Mouse (Mus musculus): Measurements from ENCODE around the gene Acp5. TPM values are rescaled to one million over a fixed set of nuclear protein-coding genes. Genes with fewer than 3 reads are reported as not detected.

The Acp5 gene
- polyA plus RNA-seq, 1 experiment from 2014 or later, result 10.8 TPM

DNA sequence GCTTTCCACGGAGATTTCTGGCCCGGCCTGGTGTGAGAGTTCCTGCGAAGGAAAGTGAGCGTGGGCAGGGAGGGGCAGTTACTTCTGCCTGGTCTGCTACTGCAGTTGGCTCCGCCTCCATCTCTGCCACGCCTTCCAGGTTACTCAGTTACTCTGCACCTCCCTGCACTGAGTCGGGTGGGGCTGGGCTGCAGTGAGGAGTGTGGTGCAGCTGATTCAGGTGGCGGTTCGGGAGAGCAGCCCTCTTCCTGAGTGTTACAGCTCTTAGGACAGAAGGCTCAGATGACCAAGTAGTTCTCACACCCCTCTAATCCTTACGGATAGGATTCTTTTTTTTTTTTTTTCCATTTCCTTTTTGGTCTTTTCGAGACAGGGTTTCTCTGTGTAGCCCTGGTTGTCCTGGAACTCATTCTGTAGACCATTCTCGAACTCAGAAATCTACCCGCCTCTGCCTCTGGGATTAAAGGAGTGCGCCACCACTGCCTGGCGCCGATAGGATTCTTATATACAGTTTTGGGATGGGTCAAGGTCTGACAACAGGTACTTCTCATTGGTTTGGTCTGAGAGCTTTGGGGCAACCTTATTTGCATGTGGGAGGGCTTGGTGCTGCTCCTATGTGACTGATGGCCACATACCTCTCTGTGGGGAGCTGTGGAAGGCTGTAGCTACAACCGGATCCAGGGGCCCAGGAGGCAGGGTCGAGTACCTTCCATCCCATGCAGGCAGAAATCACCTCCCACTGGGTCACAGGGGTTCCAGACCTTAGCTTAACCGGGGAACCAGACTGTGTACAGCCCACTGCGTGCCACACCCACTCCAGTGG, 14.1 kb upstream of the Acp5 start:
- Histone ChIP-seq H3K4me2 (replicated peaks; ENCODE audit: low read depth, low read length) (no peak overlapping the region), H3K27me3 (ENCODE audit: control insufficient read depth, insufficient read depth, low read length) (no peaks in the 10 kb centered on the region), H3K9me3 (ENCODE audit: control insufficient read depth, low read depth, low read length) (peaks cover 12% of the 10 kb centered on the region; the same call in 1 of the 2 replicates), H3K4me3 (ENCODE audit: low read depth, low read length) (no peak overlapping the region), H3K9ac (replicated peaks; ENCODE audit: low read depth, low read length) (no peak overlapping the region), H3K4me1 (ENCODE audit: control insufficient read depth, insufficient read depth, low read length) (no peaks in the 10 kb centered on the region), H3K36me3 (ENCODE audit: control insufficient read depth, insufficient read depth, low read length) (no peaks in the 10 kb centered on the region), H3K27ac (ENCODE audit: low read length) (no peak overlapping the region)
- no peak for ATAC-seq (ENCODE audit: insufficient number of reproducible peaks, insufficient read depth, low FRiP score, low read depth)
- WGBS, result 72% methylated on average over 20 of the region's 20 CpGs

DNA sequence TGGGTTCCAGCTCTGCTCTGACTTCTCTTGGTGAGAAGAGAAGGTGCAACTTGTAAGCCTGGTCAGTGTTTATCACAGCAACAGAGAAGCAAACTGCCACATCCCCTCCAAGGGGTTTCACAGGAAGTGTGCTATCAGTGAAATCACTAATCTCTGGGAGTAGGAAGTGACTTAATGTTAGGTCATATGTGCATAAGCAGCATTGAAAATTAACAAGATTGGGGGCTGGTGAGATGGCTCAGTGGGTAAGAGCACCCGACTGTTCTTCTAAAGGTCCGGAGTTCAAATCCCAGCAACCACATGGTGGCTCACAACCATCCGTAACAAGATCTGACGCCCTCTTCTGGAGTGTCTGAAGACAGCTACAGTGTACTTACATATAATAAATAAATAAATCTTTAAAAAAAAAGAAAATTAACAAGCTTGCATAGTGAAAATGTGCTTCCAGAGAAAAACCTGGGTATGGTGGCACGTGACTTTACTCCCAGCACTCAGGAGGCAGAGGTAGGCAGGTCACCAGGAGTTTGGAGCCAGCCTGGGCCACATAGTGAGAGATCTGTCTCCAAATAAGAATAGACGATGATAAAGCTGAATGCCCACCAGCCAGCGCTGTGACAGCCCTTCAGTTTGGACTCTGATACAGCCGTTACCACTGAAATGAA, 8.9 kb upstream of the Acp5 start:
- ATAC-seq (ENCODE audit: insufficient number of reproducible peaks, insufficient read depth, low FRiP score, low read depth), result no peak
- Histone ChIP-seq H3K4me3 (ENCODE audit: low read depth, low read length) (no peak overlapping the region), H3K9ac (replicated peaks; ENCODE audit: low read depth, low read length) (no peak overlapping the region), H3K4me2 (replicated peaks; ENCODE audit: low read depth, low read length) (no peak overlapping the region), H3K27me3 (ENCODE audit: control insufficient read depth, insufficient read depth, low read length) (no peaks in the 10 kb centered on the region), H3K27ac (ENCODE audit: low read length) (no peak overlapping the region), H3K9me3 (ENCODE audit: control insufficient read depth, low read depth, low read length) (peaks cover 11% of the 10 kb centered on the region; the same call in 1 of the 2 replicates), H3K36me3 (ENCODE audit: control insufficient read depth, insufficient read depth, low read length) (no peaks in the 10 kb centered on the region), H3K4me1 (ENCODE audit: control insufficient read depth, insufficient read depth, low read length) (no peaks in the 10 kb centered on the region)
- 88% methylated on average over 7 of the region's 8 CpGs for WGBS

DNA sequence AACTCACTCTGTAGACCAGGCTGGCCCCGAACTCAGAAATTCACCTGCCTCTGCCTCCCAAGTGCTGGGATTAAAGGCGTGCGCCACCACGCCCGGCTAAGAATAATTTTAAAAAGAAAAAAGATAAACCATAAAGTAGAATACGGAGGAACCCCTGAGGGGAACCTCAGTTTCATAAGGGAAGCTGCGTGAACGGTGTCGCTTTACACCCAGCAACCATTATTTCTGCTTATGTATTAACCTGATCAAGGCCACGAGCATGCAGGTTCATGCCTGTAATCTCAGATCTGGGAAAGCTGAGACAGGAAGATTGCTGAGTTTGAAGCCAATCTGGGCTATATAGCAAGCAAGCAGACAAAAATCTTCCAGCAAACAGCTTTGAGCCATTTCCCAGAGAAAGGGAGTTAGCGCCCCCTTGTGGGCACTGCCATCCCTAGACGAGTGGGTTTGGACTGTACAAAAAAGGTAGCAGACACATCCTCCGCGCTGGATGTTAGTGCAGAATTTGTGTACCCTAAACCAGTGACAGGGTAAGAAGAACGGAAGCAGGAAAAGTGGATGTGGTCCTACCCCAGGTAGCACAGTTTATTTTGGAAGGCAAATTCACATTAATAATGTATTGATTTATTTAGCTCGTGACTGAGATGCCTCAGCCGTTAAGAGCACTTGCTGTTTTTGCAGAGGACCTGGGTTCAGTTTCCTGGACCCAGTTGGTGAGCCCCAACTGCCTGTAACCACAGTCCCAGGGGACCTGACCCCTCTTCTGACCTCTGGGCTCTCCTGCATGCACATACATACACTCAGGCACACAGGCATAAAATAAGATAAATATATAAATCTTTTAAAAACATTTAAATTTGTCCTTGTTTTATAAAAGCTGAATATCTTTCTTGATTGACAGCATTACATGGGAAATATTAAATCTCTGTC, 7.9 kb upstream of the Acp5 start:
- H3K9me3 ChIP-seq (ENCODE audit: control insufficient read depth, low read depth, low read length), result peaks cover 4% of the 10 kb centered on the region; the same call in 1 of the 2 replicates
- ATAC-seq (ENCODE audit: insufficient number of reproducible peaks, insufficient read depth, low FRiP score, low read depth), result no peak
- H3K9ac ChIP-seq (replicated peaks; ENCODE audit: low read depth, low read length), result no peak overlapping the region
- H3K36me3 ChIP-seq (ENCODE audit: control insufficient read depth, insufficient read depth, low read length), result no peaks in the 10 kb centered on the region
- H3K27ac ChIP-seq (ENCODE audit: low read length), result no peak overlapping the region
- no peaks in the 10 kb centered on the region for H3K4me1 ChIP-seq (ENCODE audit: control insufficient read depth, insufficient read depth, low read length)
- 53% methylated on average over 17 of the region's 17 CpGs for WGBS
- no peaks in the 10 kb centered on the region for H3K27me3 ChIP-seq (ENCODE audit: control insufficient read depth, insufficient read depth, low read length)
- no peak overlapping the region for H3K4me2 ChIP-seq (replicated peaks; ENCODE audit: low read depth, low read length)
- no peak overlapping the region for H3K4me3 ChIP-seq (ENCODE audit: low read depth, low read length)

DNA sequence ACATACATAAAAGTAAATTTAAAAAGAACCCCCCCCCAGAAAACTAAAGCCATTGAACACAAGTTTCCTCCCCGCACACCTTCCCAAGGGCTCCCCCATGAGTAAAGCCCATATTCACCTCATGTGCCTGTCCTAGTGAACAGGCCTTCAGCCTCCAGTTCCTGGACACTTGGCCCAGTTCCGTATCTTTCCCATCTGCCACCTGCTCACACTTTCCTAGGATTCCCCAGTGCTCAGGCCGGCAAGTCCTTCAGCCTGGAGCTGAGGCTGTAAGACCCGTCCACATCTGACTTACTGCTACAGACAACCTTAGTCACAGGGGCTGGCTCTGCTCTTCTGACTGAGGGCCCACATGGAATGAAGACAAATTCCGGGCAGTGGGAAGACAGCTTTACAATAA, 4.2 kb upstream of the Acp5 start:
- ATAC-seq (ENCODE audit: insufficient number of reproducible peaks, insufficient read depth, low FRiP score, low read depth), result no peak
- H3K9ac ChIP-seq (replicated peaks; ENCODE audit: low read depth, low read length), result no peak overlapping the region
- H3K27ac ChIP-seq (ENCODE audit: low read length), result no peak overlapping the region
- no peaks in the 10 kb centered on the region for H3K9me3 ChIP-seq (ENCODE audit: control insufficient read depth, low read depth, low read length)
- H3K4me1 ChIP-seq (ENCODE audit: control insufficient read depth, insufficient read depth, low read length), result no peaks in the 10 kb centered on the region
- H3K4me3 ChIP-seq (ENCODE audit: low read depth, low read length), result no peak overlapping the region
- no peak overlapping the region for H3K4me2 ChIP-seq (replicated peaks; ENCODE audit: low read depth, low read length)
- H3K27me3 ChIP-seq (ENCODE audit: control insufficient read depth, insufficient read depth, low read length), result no peaks in the 10 kb centered on the region
- 89% methylated on average over 5 of the region's 5 CpGs for WGBS
- H3K36me3 ChIP-seq (ENCODE audit: control insufficient read depth, insufficient read depth, low read length), result no peaks in the 10 kb centered on the region

DNA sequence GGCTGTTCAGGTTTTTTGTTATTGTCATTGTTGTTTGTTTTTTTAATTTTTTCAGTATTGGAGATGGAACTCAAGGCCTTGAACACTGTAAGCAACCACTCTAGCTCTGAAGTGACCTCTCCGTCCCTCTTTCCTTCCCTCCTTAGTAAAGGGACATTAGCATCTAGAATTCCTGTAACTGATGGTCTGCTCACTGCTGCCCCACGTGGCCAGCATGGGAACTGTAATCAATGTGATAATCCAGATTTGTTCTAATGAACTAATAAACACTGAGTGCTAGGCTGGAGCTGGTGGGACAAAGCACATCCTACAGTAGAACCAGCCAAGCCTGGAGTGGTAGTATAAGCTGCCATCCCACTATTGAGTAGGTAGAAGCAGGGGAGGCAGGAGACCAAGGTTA, 3.0 kb upstream of the Acp5 start:
- WGBS, result 32% methylated on average over 2 of the region's 2 CpGs
- Histone ChIP-seq H3K9me3 (ENCODE audit: control insufficient read depth, low read depth, low read length) (no peaks in the 10 kb centered on the region), H3K4me1 (ENCODE audit: control insufficient read depth, insufficient read depth, low read length) (no peaks in the 10 kb centered on the region), H3K36me3 (ENCODE audit: control insufficient read depth, insufficient read depth, low read length) (no peaks in the 10 kb centered on the region), H3K4me2 (replicated peaks; ENCODE audit: low read depth, low read length) (no peak overlapping the region), H3K27me3 (ENCODE audit: control insufficient read depth, insufficient read depth, low read length) (no peaks in the 10 kb centered on the region), H3K4me3 (ENCODE audit: low read depth, low read length) (no peak overlapping the region), H3K9ac (replicated peaks; ENCODE audit: low read depth, low read length) (no peak overlapping the region), H3K27ac (ENCODE audit: low read length) (no peak overlapping the region)
- no peak for ATAC-seq (ENCODE audit: insufficient number of reproducible peaks, insufficient read depth, low FRiP score, low read depth)

DNA sequence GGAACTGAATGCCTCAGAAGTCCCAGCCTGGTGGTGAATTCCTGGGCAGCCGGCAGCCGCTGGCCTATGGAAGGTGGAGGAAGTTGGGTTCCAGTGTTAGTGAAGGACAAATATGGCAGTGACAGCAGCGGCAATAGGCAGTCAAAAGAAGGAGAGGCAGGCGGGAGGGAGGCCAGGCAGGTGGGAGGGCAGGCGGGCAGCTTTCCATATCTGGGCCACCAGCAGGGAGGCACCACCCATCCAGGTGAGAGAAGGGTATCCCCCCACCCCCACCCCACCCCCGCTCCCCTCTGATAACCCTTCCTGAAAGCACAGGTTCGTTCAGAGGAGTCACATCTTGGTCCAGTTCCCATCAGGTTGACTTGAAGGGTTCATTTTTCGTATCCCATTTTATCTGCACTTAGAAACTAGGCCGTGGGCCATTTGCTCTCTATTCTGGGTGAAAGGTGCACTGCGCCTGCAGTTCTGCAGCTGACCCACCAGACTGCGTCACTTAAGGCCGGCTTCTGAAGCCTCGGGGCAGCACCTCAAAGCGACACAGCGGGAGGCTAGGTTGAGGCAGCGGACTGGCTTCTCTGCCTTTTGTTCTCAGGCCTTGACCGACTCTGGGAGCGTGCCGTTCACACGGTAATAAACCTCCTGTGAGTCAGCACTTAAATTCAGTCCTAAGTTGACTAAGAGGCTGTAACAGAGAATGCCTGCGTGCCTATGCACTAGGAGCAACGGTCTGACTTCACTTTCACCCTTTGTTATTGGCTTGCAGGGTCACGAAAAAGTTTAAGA, 1.4 kb upstream of the Acp5 start:
- ATAC-seq (ENCODE audit: insufficient number of reproducible peaks, insufficient read depth, low FRiP score, low read depth), result no peak
- Histone ChIP-seq H3K27ac (ENCODE audit: low read length) (no peak overlapping the region), H3K27me3 (ENCODE audit: control insufficient read depth, insufficient read depth, low read length) (no peaks in the 10 kb centered on the region), H3K4me3 (ENCODE audit: low read depth, low read length) (no peak overlapping the region), H3K4me2 (replicated peaks; ENCODE audit: low read depth, low read length) (no peak overlapping the region), H3K9ac (replicated peaks; ENCODE audit: low read depth, low read length) (no peak overlapping the region), H3K36me3 (ENCODE audit: control insufficient read depth, insufficient read depth, low read length) (no peaks in the 10 kb centered on the region), H3K4me1 (ENCODE audit: control insufficient read depth, insufficient read depth, low read length) (0 out of 2 replicates have a peak, but pooled peaks cover under 1% of the 10 kb centered on the region), H3K9me3 (ENCODE audit: control insufficient read depth, low read depth, low read length) (no peaks in the 10 kb centered on the region)
- 20% methylated on average over 23 of the region's 23 CpGs for WGBS

DNA sequence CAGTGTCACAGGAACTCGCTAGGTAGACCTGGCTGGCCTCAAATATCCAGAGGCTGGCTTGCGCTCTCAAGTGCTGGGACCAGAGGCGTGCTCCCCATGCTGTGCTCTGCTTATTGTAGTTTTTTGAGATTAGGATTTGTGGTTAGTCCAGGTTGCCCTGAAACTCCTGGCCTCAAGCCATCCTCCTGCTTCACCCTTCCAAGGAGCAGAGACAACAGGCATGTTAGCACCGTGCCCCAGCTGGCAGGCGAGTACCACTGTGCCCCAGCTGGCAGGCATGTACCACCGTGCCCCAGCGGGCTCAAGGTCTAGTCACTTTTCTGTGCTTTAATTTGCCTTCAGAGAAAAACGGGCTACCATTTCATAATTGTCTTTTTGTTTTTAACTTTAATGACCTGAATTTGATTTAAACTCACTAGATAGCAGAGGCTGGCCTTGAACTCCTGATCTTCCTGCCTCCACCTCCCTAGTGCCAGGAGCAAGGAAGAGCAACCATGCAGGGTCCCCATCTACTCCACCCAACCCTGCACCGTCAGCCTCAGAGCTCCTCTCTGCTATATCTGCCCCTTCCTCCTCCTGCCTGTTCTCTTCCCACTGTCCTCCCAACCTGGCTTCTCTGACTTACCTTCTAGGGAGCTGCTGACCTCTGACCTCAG, 395 bp downstream of the Acp5 start:
- Histone ChIP-seq H3K4me2 (replicated peaks; ENCODE audit: low read depth, low read length) (no peak overlapping the region), H3K4me1 (ENCODE audit: control insufficient read depth, insufficient read depth, low read length) (peaks cover 2% of the 10 kb centered on the region; the same call in 1 of the 2 replicates), H3K36me3 (ENCODE audit: control insufficient read depth, insufficient read depth, low read length) (no peaks in the 10 kb centered on the region), H3K9ac (replicated peaks; ENCODE audit: low read depth, low read length) (no peak overlapping the region), H3K27me3 (ENCODE audit: control insufficient read depth, insufficient read depth, low read length) (no peaks in the 10 kb centered on the region), H3K9me3 (ENCODE audit: control insufficient read depth, low read depth, low read length) (no peaks in the 10 kb centered on the region), H3K4me3 (ENCODE audit: low read depth, low read length) (no peak overlapping the region), H3K27ac (ENCODE audit: low read length) (no peak overlapping the region)
- 85% methylated on average over 9 of the region's 9 CpGs for WGBS
- ATAC-seq (ENCODE audit: insufficient number of reproducible peaks, insufficient read depth, low FRiP score, low read depth), result no peak

Data from stomach, embryonic 14.5 days (tissue).